Mouse (Mus musculus) spleen, postnatal 14 days (tissue): Measurements from ENCODE around the gene Anapc2.

Experiments
- DNase-seq, 2 experiments: peaks; one replicate each; pipeline ENCODE4 v3.0.0; 2021 to 2022; ENCODE audit warnings: low spot score in 2 of 2

Anapc2 gene

DNA sequence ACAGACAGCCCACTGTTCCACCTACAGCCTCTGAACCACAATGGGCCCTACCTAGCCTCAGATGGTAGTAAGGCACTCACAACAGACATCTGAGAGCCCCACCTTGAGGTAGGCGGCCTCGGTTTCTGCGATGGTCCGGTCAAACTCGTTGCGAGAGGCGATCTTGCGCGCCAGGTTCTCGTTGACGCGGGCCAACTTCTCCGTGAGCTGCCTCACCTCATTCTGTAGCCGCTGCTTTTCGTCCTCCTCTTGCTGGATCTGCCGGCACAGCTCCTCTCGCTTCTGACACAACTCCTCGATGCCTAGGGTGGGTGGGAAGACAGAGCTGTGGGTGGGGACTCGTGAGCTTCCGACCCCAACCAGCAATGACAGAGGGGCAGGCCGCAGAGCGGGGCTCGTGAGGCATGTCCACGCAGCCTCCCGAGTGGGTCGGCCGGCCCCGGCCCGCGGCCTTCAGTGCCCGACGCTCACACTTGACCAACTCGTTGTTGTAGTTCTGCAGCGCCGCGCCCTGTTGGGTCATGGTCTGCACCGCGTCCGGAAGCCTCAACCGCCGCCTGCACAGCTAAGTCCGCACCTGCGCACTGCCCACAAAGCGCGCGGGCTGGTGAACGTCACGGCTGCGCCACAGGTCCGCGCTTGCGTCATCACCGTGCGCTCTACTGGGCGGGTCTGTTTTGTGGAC lies at the start of gene Anapc2, which contains the start of gene Ssna1:
TSS of gene Anapc2 (plus strand) at position 652 of the 685 bp plus-strand sequence.
TSS of gene Ssna1 (minus strand) at position 612 of the 685 bp plus-strand sequence.
- DNase-seq, result peak; percentile 98 to 99

DNA sequence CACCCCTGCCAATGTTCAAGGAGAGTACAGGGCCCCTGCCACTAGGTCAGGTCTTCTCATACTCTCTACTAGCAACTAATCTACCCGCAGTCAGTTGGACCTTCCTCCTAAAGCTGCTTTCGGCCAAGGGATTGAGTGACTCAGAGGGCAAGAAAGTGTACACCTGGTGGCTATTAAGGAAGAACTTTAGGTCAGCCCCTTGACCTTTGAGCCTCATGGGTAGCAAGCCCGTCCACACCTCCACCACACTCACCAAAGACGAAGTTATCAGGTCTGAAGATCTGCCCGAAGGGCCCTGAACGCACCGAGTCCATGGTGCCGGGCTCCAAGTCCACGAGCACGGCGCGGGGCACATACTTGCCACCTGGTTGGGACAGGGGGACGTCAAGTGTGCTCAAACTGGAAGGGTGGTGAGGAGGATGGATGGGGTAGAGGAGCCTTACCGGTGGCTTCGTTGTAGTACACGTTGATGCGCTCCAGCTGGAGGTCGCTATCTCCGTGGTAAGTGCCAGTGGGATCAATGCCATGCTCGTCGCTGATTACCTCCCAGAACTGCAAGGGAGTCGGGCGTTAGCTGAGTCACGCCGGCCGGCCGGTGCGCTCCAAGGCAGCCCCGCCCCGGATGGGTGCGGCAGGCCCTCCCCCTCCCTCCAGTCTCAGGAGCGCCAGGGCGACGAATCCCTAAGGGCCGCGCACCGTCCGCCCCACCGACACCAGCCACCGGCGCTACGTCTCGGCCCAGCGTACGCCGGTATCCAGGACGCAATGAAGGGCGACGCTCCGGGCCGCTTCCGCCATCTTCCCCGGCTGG lies 48.4 kb upstream of the Anapc2 start:
- peak; percentile 83 to 86 for DNase-seq

DNA sequence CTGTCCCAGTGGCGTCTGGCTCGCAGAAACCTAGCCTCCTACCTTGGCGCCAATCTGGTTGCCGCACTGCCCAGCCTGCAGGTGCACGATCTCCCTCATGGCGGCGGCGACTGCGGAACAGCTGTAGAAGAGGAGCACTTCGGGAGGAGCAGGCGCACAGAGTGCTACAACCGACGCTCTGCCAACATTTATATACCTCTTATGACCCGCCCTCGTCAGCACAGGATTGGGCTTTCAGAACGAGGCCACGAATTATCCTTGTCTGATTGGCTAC lies 47.8 kb upstream of the Anapc2 start, which contains the start of gene Tubb4b:
TSS of gene Tubb4b (minus strand) at position 211 of the 274 bp plus-strand sequence.
- no peak for DNase-seq

DNA sequence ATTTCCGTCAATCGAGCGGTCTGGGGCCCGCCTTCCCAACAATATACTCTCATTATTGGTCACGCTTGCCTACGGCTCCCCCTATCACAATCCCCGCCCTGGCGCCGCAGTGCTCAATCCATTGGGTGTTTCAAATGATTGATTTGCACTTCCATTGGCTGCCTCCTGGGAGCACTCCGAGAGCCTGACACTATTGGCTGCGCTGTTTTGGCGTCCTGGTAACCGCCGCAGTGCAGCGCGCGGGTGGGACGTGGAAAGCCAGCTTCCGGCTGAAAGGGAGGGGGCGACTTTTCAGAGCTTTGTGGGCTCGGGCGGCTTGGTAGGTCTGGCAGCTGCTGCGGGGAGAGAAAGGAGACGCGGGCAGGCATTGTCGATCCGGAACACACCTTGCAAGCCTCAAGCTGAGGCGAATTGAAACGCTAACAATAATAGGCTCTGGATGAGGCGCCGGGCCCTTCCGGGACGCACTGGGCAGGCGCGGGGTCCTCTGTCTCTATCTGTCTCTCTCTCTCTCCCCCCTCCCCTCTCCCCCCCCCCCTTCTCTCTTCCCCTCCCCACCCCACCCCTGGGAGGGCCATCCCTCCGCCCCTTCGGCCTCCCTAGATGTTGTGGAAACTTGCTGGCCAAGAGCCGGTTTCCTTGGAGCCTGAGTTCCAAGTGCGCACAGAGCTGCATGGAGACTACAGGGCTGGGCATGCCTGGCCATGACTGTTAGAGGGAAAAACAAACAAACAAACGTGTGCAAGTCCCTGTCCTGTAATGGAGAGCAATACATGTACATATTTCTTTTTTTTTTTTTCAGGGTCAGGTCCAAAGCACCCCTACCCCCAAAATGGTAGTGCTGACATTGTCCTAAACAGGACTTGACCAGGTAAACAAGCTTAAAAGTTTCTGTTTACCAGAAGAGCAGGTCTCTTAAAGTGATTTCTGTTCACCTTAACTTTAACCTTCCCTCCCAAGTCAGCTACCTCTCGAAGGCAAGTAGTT lies 47.2 kb upstream of the Anapc2 start:
- DNase-seq, result peak; percentile 93 to 95

- DNase-seq, result no peak
These were observed 46.4 kb upstream of the Anapc2 start for GRCm38 (mm10) chr2:25225811-25226379.

GRCm38 (mm10) chr2:25226864-25227263 lies 45.4 kb upstream of the Anapc2 start:
- no peak for DNase-seq

DNA sequence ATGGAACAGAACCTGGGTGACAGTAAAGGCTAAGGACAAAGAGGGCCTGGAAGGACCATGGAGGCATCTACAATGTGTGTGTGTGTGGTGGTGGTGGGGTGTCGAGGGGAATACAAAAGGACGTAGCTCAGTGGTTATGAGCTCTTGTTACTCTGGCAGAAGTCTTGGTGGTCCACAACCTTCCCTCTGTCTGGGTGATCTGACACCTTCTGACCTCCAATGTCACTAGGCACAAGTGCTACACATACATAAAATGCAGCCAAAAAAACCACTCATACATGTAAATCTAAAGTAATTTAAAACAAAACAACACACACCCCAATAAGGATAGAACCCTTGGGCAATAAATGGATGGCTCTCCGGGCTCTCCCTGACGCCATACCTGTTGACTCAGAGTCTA lies 44.9 kb upstream of the Anapc2 start:
- DNase-seq, result no peak

DNA sequence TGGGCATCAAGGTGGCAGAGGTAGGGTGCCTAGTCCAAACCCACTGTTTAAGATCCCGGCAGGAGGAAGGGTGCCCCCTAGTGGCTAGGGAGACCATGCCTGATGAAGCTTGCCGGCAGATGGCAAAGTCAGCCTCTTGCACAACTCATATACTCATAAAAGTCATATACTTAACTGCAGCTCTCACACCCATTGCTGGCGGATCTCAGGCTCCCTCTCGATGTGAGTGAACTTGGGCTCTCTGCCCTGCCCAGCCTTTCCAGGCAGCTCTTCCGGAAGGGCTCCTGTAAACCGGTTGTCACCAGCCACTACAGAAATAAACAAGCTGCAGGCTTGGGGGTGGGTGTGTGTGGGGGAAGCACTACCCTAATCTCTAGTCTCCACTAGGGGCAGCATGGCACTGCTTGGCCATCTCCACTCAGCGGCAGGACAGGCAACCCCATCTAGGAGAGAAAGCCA lies 43.8 kb upstream of the Anapc2 start:
- peak; percentile 74 to 89 for DNase-seq

DNA sequence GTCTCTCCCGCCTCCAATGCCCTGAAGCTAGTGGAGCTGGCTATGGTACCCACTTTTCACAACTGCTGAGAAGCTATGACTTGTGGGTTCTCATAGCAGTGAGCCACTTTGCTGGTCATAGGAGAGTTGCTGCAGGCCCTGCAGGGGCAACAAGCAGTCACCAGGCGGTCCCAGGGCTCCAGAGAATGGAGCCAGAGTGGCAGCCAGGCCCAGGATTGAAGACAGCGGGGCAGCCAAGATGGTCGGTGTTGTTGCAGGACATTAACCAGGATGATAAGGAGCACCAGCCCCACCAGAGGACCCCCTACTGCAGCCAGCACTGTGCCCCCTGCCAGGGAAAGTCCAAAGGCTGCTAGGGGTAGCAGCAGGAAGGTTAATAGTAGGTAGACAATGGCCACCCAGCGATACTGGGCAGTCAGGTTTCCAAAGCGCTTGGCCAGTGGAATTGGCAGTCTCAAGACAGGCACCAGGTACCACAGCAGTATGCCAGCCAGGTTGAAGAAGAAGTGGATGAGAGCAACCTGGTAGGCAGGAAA lies 43.2 kb upstream of the Anapc2 start:
- DNase-seq, result no peak

DNA sequence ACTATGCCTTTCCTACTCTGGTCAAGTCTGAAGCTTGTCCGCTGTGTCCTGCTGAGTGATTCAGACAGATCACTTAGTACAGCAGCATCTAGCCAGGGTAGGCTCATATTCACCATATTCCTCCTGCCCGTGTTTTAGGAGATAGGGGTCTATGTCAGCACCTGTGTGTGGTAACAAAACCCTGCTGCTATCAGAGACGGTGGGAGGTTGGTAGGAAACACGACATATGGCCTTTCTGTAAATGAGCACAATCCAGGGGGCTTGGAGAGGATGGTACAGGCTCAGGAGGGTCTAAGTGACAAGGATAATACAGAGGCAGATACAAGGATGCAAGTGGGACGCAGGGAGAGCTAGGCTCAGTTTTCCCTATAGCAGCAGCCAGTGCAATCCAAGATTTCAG lies 42.7 kb upstream of the Anapc2 start:
- no peak for DNase-seq

GRCm38 (mm10) chr2:25230581-25230980 lies 41.7 kb upstream of the Anapc2 start:
- no peak for DNase-seq

DNA sequence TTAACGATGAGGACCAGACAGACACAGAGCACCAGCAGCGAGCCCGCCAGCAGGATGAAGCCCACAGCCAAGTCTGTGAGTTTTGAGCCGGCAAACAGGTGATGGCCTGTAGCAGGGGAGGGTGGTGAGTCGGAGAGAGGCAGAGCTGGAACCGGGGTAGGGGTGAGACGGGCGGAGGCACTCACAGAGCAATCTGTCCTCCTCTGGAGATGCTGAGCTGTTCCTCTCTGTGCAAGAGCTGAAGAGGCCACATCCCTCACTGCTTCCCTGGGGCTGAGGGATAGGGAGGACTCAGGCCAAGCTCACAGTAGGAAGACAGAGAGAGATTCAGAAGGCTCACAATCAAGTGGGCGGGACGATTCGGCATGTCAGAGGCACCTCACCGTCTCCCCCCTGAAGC lies 41.2 kb upstream of the Anapc2 start:
- DNase-seq, result no peak

DNA sequence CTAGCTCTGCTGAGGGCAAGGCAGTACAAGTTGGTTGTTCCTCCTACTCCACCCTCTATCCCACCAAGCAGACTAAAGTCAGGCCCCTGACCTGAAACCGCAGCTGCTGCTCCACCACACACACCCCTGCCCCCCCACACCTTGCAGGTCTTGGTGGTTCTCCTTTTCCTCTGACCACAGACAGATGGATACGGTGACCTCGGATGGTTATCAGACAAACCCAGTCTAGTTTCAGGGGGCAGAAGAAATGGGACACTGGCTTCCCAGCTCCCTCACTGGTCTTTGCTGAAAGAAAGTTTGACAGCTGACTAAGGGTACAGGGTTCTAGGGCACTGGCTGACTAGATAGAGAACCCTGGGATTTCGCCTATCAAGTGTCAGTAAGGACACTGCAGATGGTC lies 38.9 kb upstream of the Anapc2 start:
- no peak for DNase-seq

DNA sequence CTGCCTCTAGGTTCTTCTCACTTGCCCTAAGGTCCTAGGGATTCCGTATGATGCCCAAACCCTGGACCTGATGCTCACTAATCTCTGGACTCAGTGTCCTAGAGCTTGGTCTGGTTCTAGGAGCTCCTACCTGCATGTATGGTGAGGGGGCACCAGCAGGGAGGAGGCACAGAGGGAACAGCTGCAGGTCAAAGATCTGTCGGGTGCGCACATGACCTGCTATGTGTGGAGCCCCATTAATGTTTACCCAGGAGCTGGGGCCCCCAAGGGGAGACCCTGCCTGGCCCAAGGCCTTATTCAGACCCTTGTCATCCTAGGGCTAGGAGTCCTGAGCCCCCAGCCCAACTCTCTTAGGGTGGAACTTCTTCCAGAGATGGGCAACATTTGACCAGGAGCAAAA lies 38.2 kb upstream of the Anapc2 start, which contains the start of gene Slc34a3:
TSS of gene Slc34a3 (minus strand) at position 315 of the 400 bp plus-strand sequence.
- no peak for DNase-seq

DNA sequence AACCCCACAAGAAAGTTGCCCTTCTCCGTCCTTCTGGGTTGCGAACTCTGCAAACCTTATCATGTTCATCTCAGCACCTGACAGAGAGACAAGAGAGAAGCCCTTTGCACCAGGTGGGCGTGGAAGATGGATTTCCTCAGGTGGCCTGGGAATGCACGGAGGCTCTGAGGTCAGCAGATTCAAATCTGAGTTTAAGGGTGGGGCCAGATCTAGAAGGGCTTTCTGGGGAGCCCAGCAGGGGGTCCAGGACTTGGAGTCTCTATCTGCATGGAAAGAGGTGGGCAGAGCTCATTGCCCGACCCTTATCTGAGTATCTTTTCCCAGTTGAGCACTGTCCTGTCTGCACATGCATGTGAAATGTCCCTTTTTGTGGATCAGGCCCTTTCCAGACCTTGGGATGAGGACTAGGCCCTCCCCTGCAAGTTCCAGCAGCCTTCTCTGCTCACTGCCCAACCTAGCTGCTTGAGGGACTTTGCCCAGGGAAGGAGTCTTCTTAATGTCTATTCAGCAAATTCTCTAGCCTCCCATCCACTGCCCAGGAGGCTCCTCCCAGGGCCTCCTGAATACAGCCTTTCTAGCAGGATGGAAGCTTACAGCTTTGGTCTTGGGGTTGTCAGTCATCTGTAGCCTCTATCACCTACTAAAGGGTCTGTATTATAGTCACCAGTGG lies 37.6 kb upstream of the Anapc2 start:
- DNase-seq, result no peak

DNA sequence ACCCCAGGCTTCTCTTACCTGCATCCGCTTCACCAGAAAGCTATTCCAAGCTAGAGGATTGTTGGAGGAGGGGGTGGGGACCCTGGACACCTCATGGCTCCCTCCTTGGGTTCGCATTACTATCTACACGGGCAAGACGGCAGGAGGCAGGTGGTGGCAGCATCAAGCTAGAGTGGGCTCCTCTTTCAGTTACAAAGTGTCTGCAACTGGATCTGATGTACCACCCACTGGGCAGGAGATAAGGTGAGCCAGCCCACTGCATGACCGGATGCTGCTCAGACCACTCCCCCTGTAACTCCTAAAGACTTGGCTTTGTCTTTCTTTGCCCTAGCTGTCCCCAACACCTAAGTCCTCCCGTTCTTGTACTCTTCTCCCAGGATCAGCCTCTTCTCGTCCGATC lies 35.7 kb upstream of the Anapc2 start, which contains the start of gene Rnf224:
TSS of gene Rnf224 (minus strand) at position 174 of the 400 bp plus-strand sequence.
- DNase-seq, result no peak

GRCm38 (mm10) chr2:25237522-25237921 lies 34.8 kb upstream of the Anapc2 start:
- DNase-seq, result no peak

GRCm38 (mm10) chr2:25238106-25238505 lies 34.2 kb upstream of the Anapc2 start:
- DNase-seq, result no peak

DNA sequence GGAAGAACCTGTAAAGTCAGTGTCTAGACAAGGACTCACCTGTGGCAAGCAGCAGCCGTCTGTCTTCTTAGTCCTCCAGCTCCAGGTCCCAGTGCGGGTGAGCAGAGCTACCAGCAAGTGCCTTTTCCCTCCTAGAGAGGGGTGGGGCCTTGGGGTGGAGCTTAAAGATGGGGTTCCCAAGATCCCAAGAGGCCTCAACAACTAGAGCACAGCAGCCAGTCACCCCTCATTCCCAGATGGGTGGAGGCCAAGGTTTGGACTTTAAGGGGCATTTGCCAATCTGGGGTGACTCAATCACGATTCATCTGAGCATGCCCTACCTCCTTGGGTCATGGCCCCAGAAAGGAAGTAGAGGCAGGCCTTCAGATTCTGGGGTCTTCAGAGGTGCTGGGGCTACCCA lies 32.5 kb upstream of the Anapc2 start:
- no peak for DNase-seq

DNA sequence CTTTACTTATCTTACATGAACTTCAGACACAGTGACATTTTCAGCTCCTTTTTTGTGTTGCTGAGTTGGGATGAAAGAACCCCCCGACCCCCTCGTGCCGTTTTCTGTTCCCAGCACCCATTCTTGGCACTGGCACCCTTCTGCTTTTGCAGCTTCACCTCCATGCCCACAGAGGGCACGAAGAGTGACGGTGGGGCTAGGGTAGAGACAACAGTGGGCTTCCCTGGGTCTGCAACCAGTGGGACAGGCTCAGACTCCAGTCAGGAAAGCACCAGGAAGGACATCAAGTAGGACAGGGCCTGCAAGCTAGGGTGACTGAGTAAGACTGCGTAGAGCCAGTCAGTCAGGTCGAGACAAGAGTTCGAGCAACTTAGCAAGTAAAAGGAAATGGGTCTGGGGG lies 32.0 kb upstream of the Anapc2 start:
- DNase-seq, result no peak
